Mouse (Mus musculus): Measurements from ENCODE around the gene Rars.

- TF ChIP-seq CTCF (IDR thresholded peaks at IDR 0.05; ENCODE audit: low read depth, low read length): no peak
- TF ChIP-seq POLR2AphosphoS5 (IDR thresholded peaks at IDR 0.05; ENCODE audit: insufficient replicate concordance, low read depth, low read length): no peak
Observed at GRCm38 (mm10) chr11:35837156-35838126, 3.1 kb upstream of the Rars start.

Measured in G1E (cell line).